Mouse (Mus musculus) ES-E14 (cell line): ENCODE measurements around the gene Tlr13. TPM values are rescaled to one million over a fixed set of nuclear protein-coding genes. Genes with fewer than 3 reads are reported as not detected.

Source experiments
- DNase-seq: peaks from one replicate; pipeline ENCODE4 v3.0.0-alpha.2; 2013; ENCODE audit warnings: low read depth, low spot score
- H3K27ac ChIP-seq: 2 replicates; pipeline ENCODE4 v1.5.1; 2012; ENCODE audit warnings: low read depth, mild to moderate bottlenecking, low read length, moderate library complexity, mixed read lengths; ENCODE audit not compliant: poor library complexity, insufficient read depth, severe bottlenecking
- H3K36me3 ChIP-seq: 2 replicates; pipeline ENCODE4 v1.6.1; 2012; ENCODE audit warnings: mild to moderate bottlenecking, low read length, moderate library complexity, mixed read lengths; ENCODE audit not compliant: control insufficient read depth, poor library complexity, insufficient read depth, severe bottlenecking
- H3K4me1 ChIP-seq, 2 experiments: fragments of 150-350 bp in 1 of 2; sonication (generic) in 1 of 2; 2 replicates each; pipeline ENCODE4 v1.6.1; 2012; ENCODE audit warnings: low read length in 2 of 2, mild to moderate bottlenecking in 1 of 2, mixed read lengths in 1 of 2; ENCODE audit not compliant: control insufficient read depth in 2 of 2, insufficient read depth in 2 of 2, poor library complexity in 1 of 2
- H3K4me3 ChIP-seq, 2 experiments: fragments of 150-350 bp in 1 of 2; sonication (generic) in 1 of 2; 2 replicates each; pipeline ENCODE4 v1.5.1; 2012; ENCODE audit warnings: low read length in 2 of 2, low read depth in 1 of 2, mild to moderate bottlenecking in 1 of 2, mixed read lengths in 1 of 2; ENCODE audit not compliant: insufficient read depth in 1 of 2, poor library complexity in 1 of 2, severe bottlenecking in 1 of 2
- H3K9ac ChIP-seq: 2 replicates; pipeline ENCODE4 v1.6.1; 2012; ENCODE audit warnings: low read depth, mild to moderate bottlenecking, low read length, mixed read lengths; ENCODE audit not compliant: poor library complexity, insufficient read depth, severe bottlenecking
- H3K9me3 ChIP-seq: fragments of 150-350 bp; sonication (generic); 2 replicates; pipeline ENCODE4 v1.6.1; 2012; ENCODE audit warnings: low read depth, mild to moderate bottlenecking, low read length; ENCODE audit not compliant: control insufficient read depth, insufficient read depth
- MAFK ChIP-seq: IDR thresholded peaks from 2 replicates; pipeline ENCODE4 v1.6.1; 2014; ENCODE audit warnings: mild to moderate bottlenecking, low read depth, low read length, inconsistent platforms; ENCODE audit not compliant: insufficient read depth
- ZNF384 ChIP-seq: IDR thresholded peaks from 2 replicates; pipeline ENCODE4 v1.6.1; 2012; ENCODE audit warnings: low read depth, low read length, inconsistent platforms
- in situ Hi-C, 2 experiments: fragments of 600-800 bp; cut with MboI; formaldehyde crosslinking; loops; one replicate each; pipeline ENCODE4 v1.15.1; 2025; ENCODE audit warnings: low sequenced_read_pairs in 2 of 2, inconsistent platforms in 1 of 2; ENCODE audit not compliant: unreplicated experiment in 2 of 2
- total RNA-seq: library from RNA; depleted of rRNA; stranded (reverse); fragments of 300-350 nt; gene quantifications from 2 replicates; pipeline ENCODE4 v1.2.3, GENCODE M21; 2012; rRNA removed

The Tlr13 gene
- total RNA-seq, 1 experiment: not detected

DNA sequence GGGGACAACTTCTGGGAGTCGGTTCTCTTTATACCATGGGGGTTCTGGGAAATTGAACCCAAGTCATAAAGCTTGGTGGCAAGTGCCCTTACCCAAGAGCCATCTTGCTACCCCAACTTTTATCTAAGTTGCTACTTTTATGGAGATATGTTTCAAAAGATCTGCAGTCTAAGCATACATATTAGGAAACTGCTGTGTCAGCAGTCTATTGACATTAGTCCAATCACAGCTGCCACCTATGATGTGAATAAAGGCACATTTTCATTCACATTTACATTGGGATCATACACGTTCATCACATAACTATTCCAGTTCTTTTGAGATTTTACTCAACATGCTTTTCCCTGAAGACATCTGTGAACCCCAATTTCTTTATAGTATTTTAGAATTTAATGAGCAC lies 66.1 kb downstream of the Tlr13 start:
- no peak overlapping the region for H3K9ac ChIP-seq
- no peaks in the 10 kb centered on the region for H3K9me3 ChIP-seq
- H3K36me3 ChIP-seq: no peaks in the 10 kb centered on the region
- no peak overlapping the region for H3K27ac ChIP-seq
- no peak for DNase-seq
- no peak for TF ChIP-seq ZNF384
- TF ChIP-seq MAFK: peak; percentile 83
- in situ Hi-C loops: no loop called here
- no peak overlapping the region for H3K4me3 ChIP-seq
- H3K4me1 ChIP-seq: no peaks in the 10 kb centered on the region

Other genes starting within 250 kb of the Tlr13 start
- gene Atrx, start 213.8 kb upstream of the Tlr13 start, total RNA-seq: 189 and 191 TPM in 2 replicates
- 44.3 and 48.6 TPM in 2 replicates for gene Magt1, start 131.3 kb upstream of the Tlr13 start, total RNA-seq
- 355 and 378 TPM in 2 replicates for gene Cox7b, start 127.5 kb upstream of the Tlr13 start, total RNA-seq
- 20.2 and 21.8 TPM in 2 replicates for gene Atp7a, start 115.9 kb upstream of the Tlr13 start, total RNA-seq
- gene Pgk1, start 43.9 kb downstream of the Tlr13 start, total RNA-seq: 521 and 542 TPM in 2 replicates
- 2.1 and 2.7 TPM in 2 replicates for gene Taf9b, start 78.0 kb downstream of the Tlr13 start, total RNA-seq
- gene Fnd3c2, start 112.2 kb downstream of the Tlr13 start, total RNA-seq: 0.09 TPM in 1 of 2 replicates, not detected in the other